Mouse (Mus musculus): ENCODE results near the gene Dnali1. TPM values are rescaled to one million over a fixed set of nuclear protein-coding genes. Genes with fewer than 3 reads are reported as not detected.
A peak's percentile ranks its signal among the peaks of the same experiment; 100 is the strongest.

Gene Dnali1
- total and polyA plus RNA-seq, 3 experiments: 0.02 to 0.11 TPM; not detected in 1

GRCm38 (mm10) chr4:125097412-125097811, 31.9 kb upstream of the Dnali1 start:
- Histone ChIP-seq H3K36me3 (replicated peaks) (peaks cover 87% of the 10 kb centered on the region), H3K4me1 (ENCODE audit: insufficient read depth, low read depth, low read length) (peaks cover 10% of the 10 kb centered on the region), H3K4me3 (ENCODE audit: low read depth, low read length) (no peak overlapping the region), H3K27me3 (ENCODE audit: insufficient read depth, low read length) (no peaks in the 10 kb centered on the region), H3K9me3 (replicated peaks) (no peaks in the 10 kb centered on the region)
- TF ChIP-seq POLR2AphosphoS5 (IDR thresholded peaks at IDR 0.05; ENCODE audit: insufficient replicate concordance, low read depth, low read length) (no peak), GATA1 (IDR thresholded peaks at IDR 0.05; ENCODE audit: borderline replicate concordance, low read length) (no peak), GATA2 (IDR thresholded peaks at IDR 0.05; ENCODE audit: borderline replicate concordance, low read depth, low read length) (no peak), CTCF (IDR thresholded peaks at IDR 0.05; ENCODE audit: low read depth, low read length) (no peak), TAL1 (conservative IDR thresholded peaks at IDR 0.05; ENCODE audit: low read depth, low read length) (no peak)
- DNase-seq (ENCODE audit: low spot score) (no peak), ATAC-seq (ENCODE audit: extremely low read depth, insufficient number of reproducible peaks, low FRiP score, poor library complexity, severe bottlenecking) (no peak)

GRCm38 (mm10) chr4:125096066-125096465, 30.6 kb upstream of the Dnali1 start:
- ATAC-seq (ENCODE audit: extremely low read depth, insufficient number of reproducible peaks, low FRiP score, poor library complexity, severe bottlenecking) (no peak), DNase-seq (ENCODE audit: low spot score) (no peak)
- H3K36me3 ChIP-seq (replicated peaks): peaks cover 86% of the 10 kb centered on the region
- H3K4me3 ChIP-seq (ENCODE audit: low read depth, low read length): no peak overlapping the region
- peaks cover 4% of the 10 kb centered on the region for H3K9me3 ChIP-seq (replicated peaks)
- H3K4me1 ChIP-seq (ENCODE audit: insufficient read depth, low read depth, low read length): peaks cover 10% of the 10 kb centered on the region
- no peaks in the 10 kb centered on the region for H3K27me3 ChIP-seq (ENCODE audit: insufficient read depth, low read length)
- TF ChIP-seq GATA2 (IDR thresholded peaks at IDR 0.05; ENCODE audit: borderline replicate concordance, low read depth, low read length) (no peak), GATA1 (IDR thresholded peaks at IDR 0.05; ENCODE audit: borderline replicate concordance, low read length) (no peak), CTCF (IDR thresholded peaks at IDR 0.05; ENCODE audit: low read depth, low read length) (no peak), POLR2AphosphoS5 (IDR thresholded peaks at IDR 0.05; ENCODE audit: insufficient replicate concordance, low read depth, low read length) (no peak)

- peaks cover 6% of the 10 kb centered on the region for H3K4me1 ChIP-seq (ENCODE audit: insufficient read depth, low read depth, low read length)
- peaks cover 4% of the 10 kb centered on the region for H3K9me3 ChIP-seq (replicated peaks)
- H3K4me3 ChIP-seq (ENCODE audit: low read depth, low read length): no peak overlapping the region
- TF ChIP-seq CTCF (IDR thresholded peaks at IDR 0.05; ENCODE audit: low read depth, low read length): no peak
- H3K27me3 ChIP-seq (ENCODE audit: insufficient read depth, low read length): no peaks in the 10 kb centered on the region
- DNase-seq (ENCODE audit: low spot score): no peak
- H3K36me3 ChIP-seq (replicated peaks): peaks cover 92% of the 10 kb centered on the region
- no peak for ATAC-seq (ENCODE audit: extremely low read depth, insufficient number of reproducible peaks, low FRiP score, poor library complexity, severe bottlenecking)
Measured at GRCm38 (mm10) chr4:125093031-125093430, 27.5 kb upstream of the Dnali1 start.

GRCm38 (mm10) chr4:125085346-125085841, 19.9 kb upstream of the Dnali1 start:
- ATAC-seq (ENCODE audit: extremely low read depth, insufficient number of reproducible peaks, low FRiP score, poor library complexity, severe bottlenecking) (peak; percentile 66), DNase-seq (ENCODE audit: low spot score) (peak; percentile 60)

GRCm38 (mm10) chr4:125084403-125085345, 19.2 kb upstream of the Dnali1 start, which contains the start of gene Meaf6:
Gene Meaf6 (plus strand): TSS chr4:125085134.
- ATAC-seq (ENCODE audit: extremely low read depth, insufficient number of reproducible peaks, low FRiP score, poor library complexity, severe bottlenecking) (peak; percentile 62), DNase-seq (ENCODE audit: low spot score) (peak; percentile 90)
- peaks cover 54% of the 10 kb centered on the region for H3K36me3 ChIP-seq (replicated peaks)
- H3K4me3 ChIP-seq (ENCODE audit: low read depth, low read length): peak within 1 kb of the TSS; percentile 91
- peak; percentile 89 for TF ChIP-seq CTCF (IDR thresholded peaks at IDR 0.05; ENCODE audit: low read depth, low read length)
- no peak for TF ChIP-seq POLR2AphosphoS5 (IDR thresholded peaks at IDR 0.05; ENCODE audit: insufficient replicate concordance, low read depth, low read length)
- no peaks in the 10 kb centered on the region for H3K9me3 ChIP-seq (replicated peaks)
- H3K4me1 ChIP-seq (ENCODE audit: insufficient read depth, low read depth, low read length): peaks cover 34% of the 10 kb centered on the region
- H3K27me3 ChIP-seq (ENCODE audit: insufficient read depth, low read length): no peaks in the 10 kb centered on the region

More at GRCm38 (mm10) chr4:125085346-125085841, 19.9 kb upstream of the Dnali1 start:
- peaks cover 34% of the 10 kb centered on the region for H3K4me1 ChIP-seq (ENCODE audit: insufficient read depth, low read depth, low read length)
- no peaks in the 10 kb centered on the region for H3K27me3 ChIP-seq (ENCODE audit: insufficient read depth, low read length)
- peaks cover 61% of the 10 kb centered on the region for H3K36me3 ChIP-seq (replicated peaks)
- H3K9me3 ChIP-seq (replicated peaks): no peaks in the 10 kb centered on the region
- TF ChIP-seq GATA2 (IDR thresholded peaks at IDR 0.05; ENCODE audit: borderline replicate concordance, low read depth, low read length) (no peak), CTCF (IDR thresholded peaks at IDR 0.05; ENCODE audit: low read depth, low read length) (no peak), GATA1 (IDR thresholded peaks at IDR 0.05; ENCODE audit: borderline replicate concordance, low read length) (no peak)
- peak overlapping the region; percentile 91 for H3K4me3 ChIP-seq (ENCODE audit: low read depth, low read length)

GRCm38 (mm10) chr4:125078698-125079097, 13.2 kb upstream of the Dnali1 start:
- Histone ChIP-seq H3K9me3 (replicated peaks) (no peaks in the 10 kb centered on the region), H3K4me3 (ENCODE audit: low read depth, low read length) (no peak overlapping the region), H3K36me3 (replicated peaks) (peaks cover 70% of the 10 kb centered on the region), H3K4me1 (ENCODE audit: insufficient read depth, low read depth, low read length) (peaks cover 10% of the 10 kb centered on the region), H3K27me3 (ENCODE audit: insufficient read depth, low read length) (no peaks in the 10 kb centered on the region)
- DNase-seq (ENCODE audit: low spot score) (no peak), ATAC-seq (ENCODE audit: extremely low read depth, insufficient number of reproducible peaks, low FRiP score, poor library complexity, severe bottlenecking) (no peak)
- TF ChIP-seq GATA2 (IDR thresholded peaks at IDR 0.05; ENCODE audit: borderline replicate concordance, low read depth, low read length): no peak
- no peak for TF ChIP-seq TAL1 (conservative IDR thresholded peaks at IDR 0.05; ENCODE audit: low read depth, low read length)
- TF ChIP-seq GATA1 (IDR thresholded peaks at IDR 0.05; ENCODE audit: borderline replicate concordance, low read length): no peak
- no peak for TF ChIP-seq CTCF (IDR thresholded peaks at IDR 0.05; ENCODE audit: low read depth, low read length)
- TF ChIP-seq POLR2AphosphoS5 (IDR thresholded peaks at IDR 0.05; ENCODE audit: insufficient replicate concordance, low read depth, low read length): no peak
